Mouse (Mus musculus): ENCODE results near the gene Gltp.

GRCm38 (mm10) chr5:114731969-114732368 is 41.2 kb upstream of the Gltp start:
- TF ChIP-seq CTCF (IDR thresholded peaks at IDR 0.05; ENCODE audit: low read depth) = no peak
- TF ChIP-seq EP300 (IDR thresholded peaks at IDR 0.05; ENCODE audit: low read depth) = no peak

Measured in liver, embryonic 14.5 days (tissue).